Mouse (Mus musculus): Measurements from ENCODE around the gene Asna1.

Asna1 gene

GRCm38 (mm10) chr8:85025098-85025932, at the start of gene Asna1:
TSS of gene Asna1 (minus strand) at chr8:85025281.
- peak; percentile 94 for DNase-seq (ENCODE audit: low read depth, low spot score)

- no peak for DNase-seq (ENCODE audit: low read depth, low spot score)
These were observed 49.5 kb upstream of the Asna1 start for GRCm38 (mm10) chr8:85074617-85075016.

- no peak for DNase-seq (ENCODE audit: low read depth, low spot score)
These were observed 49.1 kb upstream of the Asna1 start for GRCm38 (mm10) chr8:85074167-85074566.

GRCm38 (mm10) chr8:85073041-85073612, 48.0 kb upstream of the Asna1 start:
- DNase-seq (ENCODE audit: low read depth, low spot score), result no peak

- no peak for DNase-seq (ENCODE audit: low read depth, low spot score)
These were observed 47.4 kb upstream of the Asna1 start for GRCm38 (mm10) chr8:85072364-85072929.

GRCm38 (mm10) chr8:85071514-85072281, 46.6 kb upstream of the Asna1 start, which contains the start of gene Dhps:
TSS of gene Dhps (plus strand) at chr8:85071757.
- peak; percentile 86 for DNase-seq (ENCODE audit: low read depth, low spot score)

GRCm38 (mm10) chr8:85071041-85071440, 46.0 kb upstream of the Asna1 start:
- no peak for DNase-seq (ENCODE audit: low read depth, low spot score)

- no peak for DNase-seq (ENCODE audit: low read depth, low spot score)
These were observed 42.9 kb upstream of the Asna1 start, which contains the start of gene Gm5741 for GRCm38 (mm10) chr8:85067982-85068381. TSS of gene Gm5741 (minus strand) at chr8:85067982.

- no peak for DNase-seq (ENCODE audit: low read depth, low spot score)
These were observed 42.1 kb upstream of the Asna1 start for GRCm38 (mm10) chr8:85067155-85067554.

GRCm38 (mm10) chr8:85065213-85065612, 40.1 kb upstream of the Asna1 start:
- DNase-seq (ENCODE audit: low read depth, low spot score), result no peak

- no peak for DNase-seq (ENCODE audit: low read depth, low spot score)
These were observed 37.5 kb upstream of the Asna1 start for GRCm38 (mm10) chr8:85062603-85063002.

GRCm38 (mm10) chr8:85059879-85060616, 35.0 kb upstream of the Asna1 start, which contains the start of gene Fbxw9:
TSS of gene Fbxw9 (plus strand) at chr8:85060055.
- peak; percentile 88 for DNase-seq (ENCODE audit: low read depth, low spot score)

- no peak for DNase-seq (ENCODE audit: low read depth, low spot score)
These were observed 32.3 kb upstream of the Asna1 start for GRCm38 (mm10) chr8:85057367-85057766.

GRCm38 (mm10) chr8:85043619-85044018, 18.5 kb upstream of the Asna1 start:
- DNase-seq (ENCODE audit: low read depth, low spot score), result no peak

GRCm38 (mm10) chr8:85037681-85038531, 12.8 kb upstream of the Asna1 start:
- DNase-seq (ENCODE audit: low read depth, low spot score), result no peak

GRCm38 (mm10) chr8:85037366-85037680, 12.2 kb upstream of the Asna1 start:
- DNase-seq (ENCODE audit: low read depth, low spot score), result no peak

- peak; percentile 97 for DNase-seq (ENCODE audit: low read depth, low spot score)
These were observed 11.8 kb upstream of the Asna1 start, which contains the start of gene Tnpo2 for GRCm38 (mm10) chr8:85036718-85037365. TSS of gene Tnpo2 (plus strand) at chr8:85036915.

GRCm38 (mm10) chr8:85036381-85036717, 11.3 kb upstream of the Asna1 start:
- no peak for DNase-seq (ENCODE audit: low read depth, low spot score)

GRCm38 (mm10) chr8:85035728-85036310, 10.7 kb upstream of the Asna1 start:
- no peak for DNase-seq (ENCODE audit: low read depth, low spot score)

All from skeletal muscle tissue, adult 2 months (tissue).